Mouse (Mus musculus) left cerebral cortex, postnatal 36 days (tissue): ENCODE data around the gene Ide. TPM values are rescaled to one million over a fixed set of nuclear protein-coding genes. Genes with fewer than 3 reads are reported as not detected.

Experiments
- DNase-seq, 2 experiments: peaks; one replicate each; pipeline ENCODE4 v3.0.0; 2021 to 2022; ENCODE audit warnings: low spot score in 2 of 2, mixed read lengths in 1 of 2
- intact Hi-C: fragments of 180-260 bp; cut with DNase I; formaldehyde crosslinking; loops from one replicate; pipeline ENCODE4 v1.15.1; 2025
- total RNA-seq, 2 experiments: library from RNA; stranded (reverse); gene quantifications; 2 replicates each; pipeline ENCODE4 v1.2.3; 2021

The Ide gene
- total RNA-seq, 2 experiments from 2014 or later, result 34.1 to 37.4 TPM

- intact Hi-C loops, result no loop called here
- DNase-seq, result no peak
These were observed 2.8 kb upstream of the Ide start for GRCm38 (mm10) chr19:37340495-37340894.

- DNase-seq, result no peak
- intact Hi-C loops, result no loop called here
These were observed 2.3 kb downstream of the Ide start for GRCm38 (mm10) chr19:37335392-37335791.

GRCm38 (mm10) chr19:37333357-37333756, 4.3 kb downstream of the Ide start:
- intact Hi-C loops, result no loop called here
- DNase-seq, result no peak

- no peak for DNase-seq
- intact Hi-C loops, result no loop called here
These were observed 4.9 kb downstream of the Ide start for GRCm38 (mm10) chr19:37332726-37333125.

DNA sequence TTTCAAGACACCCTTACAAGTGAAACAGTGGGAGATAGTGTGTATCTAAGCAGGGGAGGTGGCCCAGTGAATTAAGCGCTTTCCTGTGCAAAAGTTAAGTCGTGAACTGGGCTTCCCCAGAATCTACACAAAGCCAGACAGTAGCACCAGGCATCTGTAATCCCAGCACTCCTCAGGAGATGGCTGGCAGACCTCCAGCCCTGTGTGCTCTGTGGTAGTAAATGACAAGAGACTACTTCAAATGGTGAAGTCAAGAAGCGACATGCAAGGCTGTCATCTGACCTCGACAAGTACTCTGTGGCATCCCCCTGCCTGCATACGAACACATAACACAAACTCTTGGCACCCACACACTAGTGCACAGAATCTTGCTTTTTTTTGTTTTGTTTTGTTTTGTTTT, 10.4 kb downstream of the Ide start:
- DNase-seq, result no peak
- intact Hi-C loops, result no loop called here

- no peak for DNase-seq
- intact Hi-C loops, result no loop called here
These were observed 14.1 kb downstream of the Ide start for GRCm38 (mm10) chr19:37323566-37323965.

DNA sequence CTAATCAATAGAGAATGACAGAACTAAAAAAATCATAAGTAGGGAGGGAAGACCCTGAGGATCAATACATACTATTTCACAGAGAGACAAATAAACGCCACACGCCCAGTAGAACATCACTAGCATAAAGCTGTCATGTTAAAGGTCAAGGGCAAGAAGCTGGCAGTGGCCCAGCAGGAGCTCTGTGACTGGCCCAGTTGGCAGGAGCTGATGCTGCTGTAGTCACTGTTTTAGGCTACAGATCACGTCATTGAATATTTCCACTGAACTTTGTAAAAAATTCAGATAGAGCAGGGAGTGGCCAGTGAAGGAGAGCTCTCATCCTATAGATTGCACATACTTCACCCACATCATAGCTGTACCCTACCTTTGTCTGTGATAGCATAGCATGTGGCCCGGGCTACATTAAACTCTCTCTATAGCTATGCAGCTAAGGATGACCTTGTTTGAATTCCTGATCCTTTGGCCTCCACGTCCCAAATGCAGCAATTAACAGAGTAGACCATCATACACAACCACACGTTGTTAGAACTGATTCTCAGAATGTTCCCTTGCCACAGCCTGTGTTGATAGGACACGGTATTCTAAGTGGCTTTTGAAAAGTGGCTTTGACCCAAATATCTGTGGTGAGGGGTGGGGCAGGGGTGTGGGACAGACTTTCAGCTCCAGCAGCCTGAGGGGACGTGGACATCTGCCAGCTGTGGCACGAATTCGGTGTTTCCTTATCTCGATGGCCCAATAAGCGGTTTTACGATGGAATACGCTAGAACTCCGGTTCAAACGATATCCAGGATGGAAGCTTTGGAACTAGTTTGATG, 16.6 kb downstream of the Ide start:
- intact Hi-C loops, result no loop called here
- no peak for DNase-seq

- DNase-seq, result no peak
- intact Hi-C loops, result no loop called here
These were observed 20.3 kb downstream of the Ide start for GRCm38 (mm10) chr19:37317359-37317758.

DNA sequence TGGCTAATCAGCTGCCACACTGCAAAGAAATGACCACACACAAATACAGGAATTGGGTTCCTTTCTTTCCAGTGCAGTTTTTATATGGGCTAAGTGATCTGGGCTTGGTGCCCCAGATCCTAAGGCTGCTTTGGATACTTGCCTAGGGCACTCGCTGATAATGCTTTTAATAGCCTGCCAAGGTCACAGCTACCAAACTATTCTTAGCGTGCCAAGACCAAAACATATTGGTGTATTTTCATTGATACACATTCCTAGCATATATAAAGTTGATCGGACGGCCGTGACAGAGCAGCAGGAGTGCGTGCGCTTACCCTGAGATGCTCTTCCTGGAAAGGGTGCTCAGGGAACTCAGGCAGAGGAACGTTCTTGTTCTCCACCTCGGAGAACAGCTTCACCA, 22.6 kb downstream of the Ide start:
- intact Hi-C loops, result no loop called here
- DNase-seq, result no peak

DNA sequence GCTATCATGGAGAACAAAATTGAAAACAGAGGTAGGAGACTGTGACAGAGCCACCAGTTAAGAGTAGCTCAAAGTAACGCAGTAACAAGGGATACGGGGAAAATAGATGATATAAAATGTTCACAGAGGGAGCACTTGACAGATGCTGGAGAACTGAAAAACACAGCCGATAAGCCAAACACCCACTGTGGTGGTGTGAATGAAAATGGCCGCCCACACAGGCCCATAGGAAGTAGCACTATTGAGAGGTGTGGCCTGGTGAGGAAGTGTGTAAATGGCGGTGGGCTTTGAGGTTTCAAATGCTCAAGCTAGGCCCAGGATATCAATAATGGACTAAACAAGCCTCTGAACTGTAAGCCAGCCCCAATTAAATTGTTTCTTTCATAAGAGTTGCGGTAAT, 26.2 kb downstream of the Ide start:
- intact Hi-C loops, result no loop called here
- DNase-seq, result no peak

- DNase-seq, result no peak
- intact Hi-C loops, result no loop called here
These were observed 27.5 kb downstream of the Ide start for GRCm38 (mm10) chr19:37310133-37310532.

DNA sequence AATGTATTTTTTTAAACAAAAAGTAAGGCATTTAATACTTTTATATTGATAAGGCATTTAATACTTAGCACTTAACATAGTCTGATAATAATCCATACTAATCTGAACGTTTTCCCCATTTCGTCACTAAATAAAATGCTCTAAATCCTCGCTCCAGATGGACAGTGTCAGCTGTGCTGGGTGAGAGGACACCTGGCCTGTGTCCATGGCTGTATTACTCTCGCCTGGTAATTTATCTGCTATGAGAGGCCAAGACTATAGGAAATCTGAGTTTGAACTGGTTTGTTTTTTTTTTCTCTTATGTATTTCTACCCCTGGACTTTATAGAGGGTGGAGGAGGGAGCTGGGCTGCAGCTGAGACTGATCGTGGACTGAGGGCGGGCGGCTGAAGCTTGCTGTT, 28.7 kb downstream of the Ide start:
- intact Hi-C loops, result no loop called here
- no peak for DNase-seq

GRCm38 (mm10) chr19:37307826-37308545, 29.7 kb downstream of the Ide start:
- no peak for DNase-seq
- intact Hi-C loops, result no loop called here

DNA sequence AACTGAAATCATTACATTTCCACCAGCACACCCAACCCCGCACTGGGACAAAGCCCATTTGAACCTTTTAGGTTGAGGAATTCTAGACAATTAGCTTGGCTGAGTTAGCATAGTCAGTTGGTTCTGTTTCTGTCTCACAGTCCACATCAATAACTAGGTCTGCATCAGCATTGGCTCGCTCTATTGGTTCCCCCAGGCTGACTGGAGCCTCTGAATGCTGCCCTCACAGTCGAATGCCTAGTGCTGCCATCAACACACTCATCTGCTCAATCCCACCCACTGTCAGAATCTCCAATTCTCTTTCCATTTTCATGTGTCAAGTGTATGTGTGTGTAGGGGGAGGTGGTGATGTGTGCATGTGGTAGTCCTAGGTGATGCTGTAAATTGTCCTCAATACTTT, 31.5 kb downstream of the Ide start:
- DNase-seq, result no peak
- intact Hi-C loops, result no loop called here

DNA sequence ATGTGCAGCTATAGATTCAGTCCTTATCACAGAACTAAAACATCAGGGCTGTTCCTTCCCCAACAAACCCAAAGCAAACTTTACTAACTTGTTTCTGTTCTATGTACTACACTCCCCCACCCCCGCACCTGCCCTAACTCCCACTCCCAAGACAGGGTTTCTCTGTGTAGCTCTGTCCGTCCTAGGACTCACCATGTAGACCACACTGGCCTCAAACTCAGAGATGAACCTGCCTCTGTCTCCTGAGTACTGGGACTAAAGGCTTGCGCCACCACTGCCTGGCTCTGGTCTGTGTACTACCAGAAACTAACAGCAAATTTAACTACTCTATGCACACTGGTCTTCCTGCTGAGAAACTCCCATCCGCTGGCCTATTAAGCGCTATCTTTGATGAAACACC, 32.8 kb downstream of the Ide start:
- intact Hi-C loops, result no loop called here
- DNase-seq, result no peak

- intact Hi-C loops, result no loop called here
- DNase-seq, result no peak
These were observed 33.6 kb downstream of the Ide start for GRCm38 (mm10) chr19:37304006-37304405.

DNA sequence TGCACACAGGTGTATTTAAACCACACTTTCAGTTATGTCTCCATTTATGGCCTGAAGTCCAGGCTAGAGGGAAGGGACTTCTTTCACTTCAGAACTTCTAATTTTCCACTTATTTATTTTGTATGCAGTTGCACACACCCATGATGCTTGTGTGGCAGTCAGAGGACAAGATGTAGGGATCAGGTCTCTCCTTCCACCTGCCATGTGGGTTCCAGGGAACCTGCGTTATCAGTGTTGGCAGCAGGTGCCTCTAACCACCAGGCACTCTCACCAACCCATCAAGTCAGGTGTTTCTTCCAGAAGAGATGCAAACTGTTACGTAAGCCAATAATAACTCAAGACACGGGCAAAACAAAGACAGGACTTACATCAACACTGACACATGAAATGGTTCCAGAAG, 35.9 kb downstream of the Ide start:
- intact Hi-C loops, result no loop called here
- DNase-seq, result no peak

DNA sequence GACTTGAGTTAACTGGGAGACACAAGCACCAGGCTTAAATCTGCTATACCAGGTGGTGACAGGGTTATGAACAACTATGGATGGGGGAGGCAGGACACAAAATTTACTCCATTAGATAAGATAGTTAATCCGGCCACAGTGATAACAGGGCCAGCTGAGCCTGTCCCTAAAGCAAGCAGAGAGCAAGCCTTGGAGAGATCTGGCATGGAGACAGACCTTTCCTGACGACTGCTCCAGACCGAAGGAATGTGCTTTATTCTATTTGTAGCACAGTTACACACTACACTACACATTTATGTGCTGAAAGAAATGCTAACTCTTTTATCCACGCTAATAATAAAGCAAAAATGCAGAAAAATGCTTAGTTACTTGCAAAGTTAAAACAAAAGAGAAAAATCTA, 46.0 kb downstream of the Ide start:
- DNase-seq, result no peak
- intact Hi-C loops, result no loop called here

- intact Hi-C loops, result no loop called here
- DNase-seq, result no peak
These were observed 46.7 kb downstream of the Ide start for GRCm38 (mm10) chr19:37290906-37291305.

GRCm38 (mm10) chr19:37284775-37285174, 52.9 kb downstream of the Ide start:
- intact Hi-C loops, result no loop called here
- no peak for DNase-seq

DNA sequence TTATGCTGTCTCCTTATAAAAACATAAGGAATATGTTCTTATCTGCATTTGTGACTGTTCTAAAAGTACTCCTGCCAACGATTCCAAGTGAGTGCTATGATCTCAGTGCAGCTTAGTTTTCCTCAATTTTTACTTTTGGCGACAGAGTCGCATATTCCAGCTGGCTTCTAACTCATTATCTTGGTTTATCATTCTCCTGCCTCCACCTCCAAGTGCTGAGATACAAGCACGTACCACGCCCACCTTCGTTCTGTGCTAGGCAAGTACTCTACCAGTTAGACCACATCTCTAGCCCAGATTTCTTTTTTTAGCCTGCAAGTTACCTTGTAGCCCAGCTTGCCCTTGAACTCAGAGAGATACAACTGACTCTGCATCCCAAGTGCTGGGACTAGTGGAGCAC, 54.5 kb downstream of the Ide start:
- intact Hi-C loops, result no loop called here
- peak; percentile 55 to 58 for DNase-seq
